Comparison of ENCODE assay signal across 31 mouse cellular contexts in the genomic region with DNA sequence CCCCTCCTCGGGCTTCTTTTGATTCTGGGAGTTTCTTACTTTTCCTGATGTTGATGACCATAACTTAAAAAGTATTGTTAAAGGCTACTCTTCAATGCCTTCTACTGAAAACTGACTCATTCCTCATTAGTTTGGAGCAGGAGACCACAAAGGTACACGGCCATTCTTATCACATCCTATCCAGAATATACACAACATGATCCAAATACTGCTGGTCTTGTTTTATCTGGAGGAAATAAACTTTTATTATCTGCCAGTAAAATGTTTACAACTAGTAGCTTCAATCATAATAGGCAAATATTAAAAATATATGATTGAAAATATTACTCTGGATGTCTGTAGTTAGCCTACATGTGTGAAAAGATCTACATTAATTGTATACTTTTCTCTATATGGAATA. TPM values are rescaled to one million over a fixed set of nuclear protein-coding genes. Genes with fewer than 3 reads are reported as not detected.
"Had no signal": no experiment of that assay in that cellular context is flagged by ENCODE, and none has a peak within 500 bp of the region (broad histone marks: within the 10 kb centered on the region; RNA-seq: fewer than 3 reads in every experiment).

No protein-coding gene starts in this region.

- H3K9ac ChIP-seq: limb, embryonic 12.5 days; limb, embryonic 13.5 days; limb, embryonic 15.5 days; liver, embryonic 12.5 days; liver, embryonic 13.5 days; liver, embryonic 14.5 days; liver, embryonic 15.5 days; liver, postnatal 0 days; lung, embryonic 14.5 days; lung, embryonic 15.5 days; midbrain, embryonic 12.5 days; midbrain, embryonic 13.5 days; midbrain, embryonic 15.5 days; neural tube, embryonic 12.5 days had no signal

- DNase-seq: left cerebral cortex, postnatal 4 days; liver; liver, embryonic 13.5 days; liver, postnatal 0 days; lung, adult 18-20 months; lung, adult 2 months; lung, embryonic 14.5 days; lung, postnatal 10 days; lung, postnatal 14 days; lung, postnatal 36 days; lung, postnatal 4 days; midbrain, embryonic 14.5 days had no signal

- H3K4me3 ChIP-seq: limb, embryonic 10.5 days; limb, embryonic 12.5 days; limb, embryonic 13.5 days; limb, embryonic 15.5 days; liver, embryonic 12.5 days; liver, embryonic 13.5 days; liver, embryonic 15.5 days; lung, embryonic 15.5 days; megakaryocyte, embryonic 14.5 days; midbrain, embryonic 10.5 days; midbrain, embryonic 12.5 days; midbrain, embryonic 13.5 days; midbrain, embryonic 15.5 days; myocyte; neural tube, embryonic 12.5 days had no signal

- H3K4me1 ChIP-seq: limb, embryonic 10.5 days; limb, embryonic 12.5 days; limb, embryonic 15.5 days; lung, embryonic 15.5 days; neural tube, embryonic 12.5 days had no signal

- H3K36me3 ChIP-seq: limb, embryonic 10.5 days; limb, embryonic 12.5 days; limb, embryonic 13.5 days; limb, embryonic 15.5 days; liver, embryonic 12.5 days; liver, embryonic 13.5 days; liver, embryonic 15.5 days; lung, embryonic 15.5 days; midbrain, embryonic 10.5 days; midbrain, embryonic 12.5 days; midbrain, embryonic 13.5 days; midbrain, embryonic 15.5 days; neural tube, embryonic 12.5 days had no signal

- H3K27ac ChIP-seq: limb, embryonic 10.5 days; limb, embryonic 12.5 days; limb, embryonic 13.5 days; limb, embryonic 15.5 days; liver, embryonic 12.5 days; liver, embryonic 13.5 days; liver, embryonic 14.5 days; liver, embryonic 15.5 days; lung, embryonic 15.5 days; macrophage; midbrain, embryonic 10.5 days; midbrain, embryonic 12.5 days; midbrain, embryonic 13.5 days; midbrain, embryonic 15.5 days; neural tube, embryonic 12.5 days had no signal

- H3K9me3 ChIP-seq: limb, embryonic 10.5 days; limb, embryonic 12.5 days; limb, embryonic 13.5 days; limb, embryonic 15.5 days; liver, embryonic 12.5 days; liver, embryonic 13.5 days; liver, embryonic 15.5 days; lung, embryonic 15.5 days; megakaryocyte, embryonic 14.5 days; midbrain, embryonic 10.5 days; midbrain, embryonic 12.5 days; midbrain, embryonic 13.5 days; midbrain, embryonic 15.5 days; neural tube, embryonic 12.5 days had no signal

- H3K27me3 ChIP-seq: limb, embryonic 12.5 days; limb, embryonic 13.5 days; limb, embryonic 15.5 days; liver, embryonic 12.5 days; liver, embryonic 13.5 days; liver, embryonic 15.5 days; lung, embryonic 15.5 days; megakaryocyte, embryonic 14.5 days; midbrain, embryonic 12.5 days; midbrain, embryonic 13.5 days; midbrain, embryonic 15.5 days; neural tube, embryonic 12.5 days had no signal

RNA-seq across cellular contexts. Expression of a gene that starts 46.8 kb away (rescaled TPM):
- total RNA-seq: megakaryocyte progenitor cell, adult 5-6 weeks; megakaryocyte-erythroid progenitor cell, adult 5-6 weeks; monocyte, adult 5-6 weeks had no signal
